Mouse (Mus musculus) lung, embryonic 16.5 days (tissue): ENCODE results near the gene Rbm19. TPM values are rescaled to one million over a fixed set of nuclear protein-coding genes. Genes with fewer than 3 reads are reported as not detected.

Source experiments
- ATAC-seq: fragments of 200-750 bp; cut with Nextera tagmentation; 2 replicates; pipeline ENCODE4 v1.8.0; 2017; ENCODE audit warnings: low read depth, mild to moderate bottlenecking, moderate library complexity
- H3K27ac ChIP-seq: fragments of 300-500 bp; sonication (generic); 2 replicates; pipeline ENCODE4 v1.5.1; 2014; ENCODE audit warnings: mild to moderate bottlenecking, control low read depth, low read length
- H3K27me3 ChIP-seq: fragments of 300-500 bp; sonication (generic); 2 replicates; pipeline ENCODE4 v1.6.1; 2014; ENCODE audit warnings: low read depth, low read length, mixed read lengths; ENCODE audit not compliant: control insufficient read depth, insufficient read depth
- H3K36me3 ChIP-seq: fragments of 300-500 bp; sonication (generic); 2 replicates; pipeline ENCODE4 v1.6.1; 2014; ENCODE audit warnings: low read length; ENCODE audit not compliant: control insufficient read depth, insufficient read depth
- H3K4me1 ChIP-seq: fragments of 300-500 bp; sonication (generic); replicated peaks from 2 replicates; pipeline ENCODE4 v1.6.1; 2014; ENCODE audit warnings: low read length, mixed read lengths; ENCODE audit not compliant: control insufficient read depth, insufficient read depth
- H3K4me2 ChIP-seq: fragments of 300-500 bp; sonication (generic); 2 replicates; pipeline ENCODE4 v1.6.1; 2014; ENCODE audit warnings: low read depth, low read length, control low read depth
- H3K4me3 ChIP-seq: fragments of 300-500 bp; sonication (generic); 2 replicates; pipeline ENCODE4 v1.5.1; 2014; ENCODE audit warnings: mild to moderate bottlenecking, low read length, control low read depth
- H3K9ac ChIP-seq: fragments of 300-500 bp; sonication (generic); 2 replicates; pipeline ENCODE4 v1.6.1; 2014; ENCODE audit warnings: low read length, control low read depth
- H3K9me3 ChIP-seq: fragments of 300-500 bp; sonication (generic); 2 replicates; pipeline ENCODE4 v1.6.1; 2016; ENCODE audit warnings: low read length; ENCODE audit not compliant: control insufficient read depth
- WGBS: fragments of 180-500 bp; shearing (Covaris S2); extraction: QIAGEN DNeasy Blood & Tissue Kit; methylation state at CpG from one replicate; pipeline ENCODE4 v1.1.7; 2014; 5-methylcytosine and 5-hydroxymethylcytosine counted together
- polyA plus RNA-seq: library from polyadenylated mRNA; unstranded; fragments of >200 nt; fragmentation: Nextera tagmentation; extraction: Ambion mirVana; gene quantifications from 2 replicates; pipeline ENCODE4 v1.2.1, GENCODE M21; 2015

Gene Rbm19
- polyA plus RNA-seq, 1 experiment from 2014 or later, result 20.4 TPM

DNA sequence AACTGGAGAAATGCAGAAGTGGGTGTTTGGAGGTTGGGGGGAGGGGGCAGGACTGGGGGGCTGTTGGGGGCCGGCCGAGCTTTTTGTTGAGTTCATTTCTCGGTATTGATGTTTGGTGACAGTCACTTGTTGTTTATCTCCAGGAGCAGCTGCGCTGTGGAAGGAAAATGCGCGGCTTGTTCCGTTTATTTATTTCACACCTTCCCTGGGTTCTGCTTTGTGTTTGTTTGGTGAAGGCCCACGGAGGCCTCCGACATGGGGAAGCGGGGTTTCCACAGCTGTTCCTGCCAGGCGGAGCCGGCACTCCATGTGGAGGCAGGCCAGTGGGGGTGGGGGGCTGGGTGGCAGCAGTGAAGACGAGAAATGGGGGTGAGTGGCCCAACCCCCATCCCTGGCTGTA, 78.7 kb downstream of the Rbm19 start:
- H3K9me3 ChIP-seq, result no peaks in the 10 kb centered on the region
- H3K27ac ChIP-seq, result no peak overlapping the region
- H3K27me3 ChIP-seq, result no peaks in the 10 kb centered on the region
- H3K4me3 ChIP-seq, result no peak overlapping the region
- 25% methylated on average over 13 of the region's 13 CpGs for WGBS
- H3K4me1 ChIP-seq, result peaks cover 15% of the 10 kb centered on the region
- H3K9ac ChIP-seq, result no peak overlapping the region
- H3K36me3 ChIP-seq, result peaks cover under 1% of the 10 kb centered on the region; the same call in 1 of the 2 replicates
- ATAC-seq, result peak; percentile 15; the same call in 1 of the 2 replicates
- H3K4me2 ChIP-seq, result peak overlapping the region; percentile 23; the same call in 1 of the 2 replicates

- Histone ChIP-seq H3K27ac (no peak overlapping the region), H3K4me1 (peaks cover 15% of the 10 kb centered on the region), H3K36me3 (peaks cover 3% of the 10 kb centered on the region; the same call in 1 of the 2 replicates), H3K4me2 (no peak overlapping the region), H3K9me3 (no peaks in the 10 kb centered on the region), H3K27me3 (no peaks in the 10 kb centered on the region), H3K9ac (no peak overlapping the region), H3K4me3 (no peak overlapping the region)
- no peak for ATAC-seq
- WGBS, result 74% methylated on average over 9 of the region's 9 CpGs
These were observed 80.6 kb downstream of the Rbm19 start for GRCm38 (mm10) chr5:120196879-120197278.

GRCm38 (mm10) chr5:120197813-120198387, 81.6 kb downstream of the Rbm19 start:
- peaks cover 3% of the 10 kb centered on the region; the same call in 1 of the 2 replicates for H3K36me3 ChIP-seq
- H3K4me3 ChIP-seq, result no peak overlapping the region
- 85% methylated on average over 10 of the region's 10 CpGs for WGBS
- H3K27me3 ChIP-seq, result no peaks in the 10 kb centered on the region
- no peak overlapping the region for H3K9ac ChIP-seq
- no peak overlapping the region for H3K27ac ChIP-seq
- H3K4me2 ChIP-seq, result no peak overlapping the region
- no peaks in the 10 kb centered on the region for H3K9me3 ChIP-seq
- H3K4me1 ChIP-seq, result peaks cover 15% of the 10 kb centered on the region
- no peak for ATAC-seq

DNA sequence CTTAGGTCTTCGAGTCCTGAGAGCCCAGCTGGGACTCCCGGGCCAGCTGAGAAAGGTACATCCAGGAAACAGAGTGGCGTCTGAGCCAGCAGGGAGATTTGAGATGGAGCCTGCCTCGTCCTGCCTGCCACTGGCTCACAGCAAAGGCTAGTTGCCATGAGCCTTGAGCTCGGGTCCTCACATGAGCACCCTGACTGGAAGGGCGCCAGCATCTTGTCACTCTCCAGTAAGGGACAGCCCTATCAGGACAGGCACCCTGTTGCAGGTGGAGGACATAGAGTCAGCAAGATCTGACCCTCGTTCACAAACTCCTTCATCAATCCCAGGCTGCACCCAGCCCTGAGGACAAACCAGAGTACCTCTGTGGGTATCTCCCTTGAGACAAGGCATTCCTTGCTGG, 83.6 kb downstream of the Rbm19 start:
- Histone ChIP-seq H3K27me3 (no peaks in the 10 kb centered on the region), H3K4me1 (peaks cover 5% of the 10 kb centered on the region), H3K4me2 (no peak overlapping the region), H3K4me3 (no peak overlapping the region), H3K9ac (no peak overlapping the region), H3K27ac (no peak overlapping the region), H3K9me3 (no peaks in the 10 kb centered on the region), H3K36me3 (peaks cover 3% of the 10 kb centered on the region; the same call in 1 of the 2 replicates)
- WGBS, result 86% methylated on average over 7 of the region's 7 CpGs
- no peak for ATAC-seq

DNA sequence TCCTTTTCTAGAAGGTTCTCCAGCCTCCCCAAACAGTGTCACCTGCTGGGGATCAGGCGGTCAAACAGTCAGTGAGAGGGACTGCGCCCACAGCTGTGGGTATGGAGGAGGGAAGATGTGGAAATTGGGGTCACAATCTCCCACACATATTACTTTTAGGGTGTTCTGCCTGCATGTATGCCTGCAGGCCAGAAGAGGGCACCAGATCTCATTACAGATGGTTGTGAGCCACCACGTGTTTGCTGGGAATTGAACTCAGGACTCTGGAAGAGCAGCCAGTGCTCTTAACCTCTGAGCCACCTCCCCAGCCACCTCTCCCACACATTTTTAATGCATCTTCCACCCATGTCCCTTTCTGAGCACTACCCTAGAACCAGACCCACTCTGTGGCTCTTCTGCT, 88.1 kb downstream of the Rbm19 start:
- no peak overlapping the region for H3K27ac ChIP-seq
- H3K4me3 ChIP-seq, result no peak overlapping the region
- ATAC-seq, result no peak
- 70% methylated on average over 3 of the region's 3 CpGs for whole genome bisulfite sequencing
- no peaks in the 10 kb centered on the region for H3K4me1 ChIP-seq
- no peaks in the 10 kb centered on the region for H3K27me3 ChIP-seq
- H3K9ac ChIP-seq, result no peak overlapping the region
- peaks cover 3% of the 10 kb centered on the region; the same call in 1 of the 2 replicates for H3K36me3 ChIP-seq
- no peak overlapping the region for H3K4me2 ChIP-seq
- H3K9me3 ChIP-seq, result no peaks in the 10 kb centered on the region

- Histone ChIP-seq H3K9me3 (no peaks in the 10 kb centered on the region), H3K9ac (no peak overlapping the region), H3K4me1 (no peaks in the 10 kb centered on the region), H3K27me3 (peaks cover 5% of the 10 kb centered on the region), H3K27ac (no peak overlapping the region), H3K4me3 (no peak overlapping the region), H3K4me2 (no peak overlapping the region), H3K36me3 (no peaks in the 10 kb centered on the region)
- no peak for ATAC-seq
- 58% methylated on average over 12 of the region's 12 CpGs for WGBS
These were observed 90.2 kb downstream of the Rbm19 start for GRCm38 (mm10) chr5:120206313-120206943.

GRCm38 (mm10) chr5:120207492-120207891, 91.2 kb downstream of the Rbm19 start:
- no peak overlapping the region for H3K9ac ChIP-seq
- ATAC-seq, result peak; percentile 36; the same call in 1 of the 2 replicates
- no peaks in the 10 kb centered on the region for H3K9me3 ChIP-seq
- no peak overlapping the region for H3K4me3 ChIP-seq
- 36% methylated on average over 4 of the region's 4 CpGs for WGBS
- no peak overlapping the region for H3K4me2 ChIP-seq
- H3K27me3 ChIP-seq, result peaks cover 6% of the 10 kb centered on the region
- H3K27ac ChIP-seq, result no peak overlapping the region
- no peaks in the 10 kb centered on the region for H3K4me1 ChIP-seq
- H3K36me3 ChIP-seq, result no peaks in the 10 kb centered on the region

- 8% methylated on average over 11 of the region's 11 CpGs for WGBS
- Histone ChIP-seq H3K27ac (no peak overlapping the region), H3K27me3 (peaks cover 6% of the 10 kb centered on the region), H3K9ac (no peak overlapping the region; the same call in 1 of the 2 replicates), H3K4me3 (no peak overlapping the region), H3K9me3 (no peaks in the 10 kb centered on the region), H3K4me2 (no peak overlapping the region), H3K36me3 (no peaks in the 10 kb centered on the region), H3K4me1 (no peaks in the 10 kb centered on the region)
- ATAC-seq, result no peak
These were observed 94.4 kb downstream of the Rbm19 start for GRCm38 (mm10) chr5:120210668-120211067.

DNA sequence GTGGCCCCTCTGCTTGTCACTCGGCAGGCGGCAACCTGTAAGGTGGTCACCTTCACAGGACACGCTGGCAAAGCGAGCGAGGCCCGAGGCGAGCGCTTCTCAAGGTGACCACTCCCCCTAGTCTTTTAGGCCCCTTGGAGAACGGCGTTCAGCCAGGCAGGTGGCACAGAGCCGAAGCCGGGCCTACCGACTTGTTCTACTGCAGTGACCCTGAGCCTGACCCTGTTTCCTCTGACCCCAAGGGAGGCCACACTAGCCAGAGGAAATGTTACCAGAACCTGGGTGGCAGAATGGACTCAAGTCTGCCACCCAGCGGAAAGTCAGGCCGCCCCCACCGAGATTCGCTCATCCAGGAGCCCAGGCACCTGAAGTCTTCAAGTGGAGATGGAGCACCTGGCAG, 94.9 kb downstream of the Rbm19 start:
- no peak overlapping the region for H3K27ac ChIP-seq
- no peaks in the 10 kb centered on the region for H3K4me1 ChIP-seq
- 5% methylated on average over 17 of the region's 17 CpGs for WGBS
- peaks cover 6% of the 10 kb centered on the region for H3K27me3 ChIP-seq
- H3K4me2 ChIP-seq, result 0 out of 2 replicates have a peak overlapping the region, but pooled peaks have one; percentile 14
- no peak overlapping the region; the same call in 1 of the 2 replicates for H3K9ac ChIP-seq
- H3K36me3 ChIP-seq, result no peaks in the 10 kb centered on the region
- H3K4me3 ChIP-seq, result no peak overlapping the region
- no peak for ATAC-seq
- H3K9me3 ChIP-seq, result no peaks in the 10 kb centered on the region
